Mouse (Mus musculus): Measurements from ENCODE around the gene Prcd. TPM values are rescaled to one million over a fixed set of nuclear protein-coding genes. Genes with fewer than 3 reads are reported as not detected.
"Not testable (repeated sequence)": the region's sequence is repeated elsewhere in the genome, so short reads cannot be mapped to it uniquely, and the experiment has no call there.

Prcd gene
- polyA plus RNA-seq (2015; fragmentation: Nextera tagmentation; extraction: Ambion mirVana) = 0.84 and 1.1 TPM in 2 replicates

DNA sequence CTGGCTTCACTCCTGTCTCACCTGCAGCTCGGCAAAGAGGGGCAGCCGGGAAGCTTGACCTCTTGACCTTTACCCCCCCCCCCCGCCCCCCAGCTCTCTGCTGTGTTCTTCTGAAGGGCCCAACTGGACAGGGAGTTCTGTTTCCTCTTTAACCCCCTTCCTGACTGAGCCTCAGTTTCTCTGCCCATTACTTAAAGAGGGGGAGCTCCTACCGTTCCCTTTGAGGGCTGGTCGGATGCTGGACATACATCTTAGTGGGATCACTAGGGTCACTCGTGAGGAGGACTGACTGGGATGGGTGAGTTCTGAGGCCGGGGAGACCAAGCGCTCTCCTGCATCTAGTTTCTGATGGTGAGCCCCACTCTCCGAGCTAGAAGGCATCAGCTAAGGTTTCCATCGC lies at the start of gene Prcd:
Gene Prcd (plus strand): TSS at position 301 of the 400 bp plus-strand sequence.
- H3K4me2 ChIP-seq (replicated peaks; ENCODE audit: low read depth) = peak within 1 kb of the TSS; percentile 84
- no peaks in the 10 kb centered on the region; the same call in 1 of the 2 replicates for H3K36me3 ChIP-seq (ENCODE audit: control insufficient read depth, insufficient read depth)
- TF ChIP-seq CTCF (IDR thresholded peaks at IDR 0.05; ENCODE audit: low read depth) = no peak
- H3K4me1 ChIP-seq (replicated peaks; ENCODE audit: control insufficient read depth, insufficient read depth, low read length) = peaks cover 11% of the 10 kb centered on the region; the same call in 1 of the 2 replicates
- 8% methylated on average over 9 of the region's 10 CpGs for WGBS
- H3K27me3 ChIP-seq (replicated peaks; ENCODE audit: control insufficient read depth, insufficient read depth, low read length) = peaks cover 18% of the 10 kb centered on the region
- no peak for ATAC-seq
- H3K9ac ChIP-seq (ENCODE audit: low read depth, low read length) = peak within 1 kb of the TSS; percentile 58
- no peaks in the 10 kb centered on the region for H3K9me3 ChIP-seq (ENCODE audit: control insufficient read depth)
- H3K4me3 ChIP-seq (ENCODE audit: low read depth, low read length) = peak within 1 kb of the TSS; percentile 50
- no peak within 1 kb of the TSS for H3K27ac ChIP-seq (ENCODE audit: low read depth, low read length)

DNA sequence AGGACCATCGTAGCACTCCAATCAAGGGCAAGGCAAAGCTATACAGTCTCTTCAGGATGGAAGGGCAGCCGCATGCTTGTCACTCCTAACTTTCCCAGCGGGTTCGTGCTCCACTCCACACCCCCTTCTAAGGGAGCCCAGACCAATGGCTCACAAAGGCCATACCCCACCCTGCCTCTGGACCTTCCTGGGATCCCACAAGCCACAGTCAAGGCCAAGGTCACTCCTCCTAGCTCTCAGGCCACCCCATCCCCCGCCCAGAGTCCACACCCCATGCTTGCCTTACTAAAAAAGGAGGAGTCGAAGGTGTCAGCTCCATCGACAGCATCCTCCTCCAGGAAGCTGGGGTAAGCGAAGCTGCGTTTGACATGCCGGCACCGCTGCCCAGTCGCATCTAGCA lies 49.2 kb upstream of the Prcd start:
- no peaks in the 10 kb centered on the region for H3K9me3 ChIP-seq (ENCODE audit: control insufficient read depth)

GRCm38 (mm10) chr11:116607717-116608116 lies 45.6 kb upstream of the Prcd start:
- no peak overlapping the region for H3K4me2 ChIP-seq (replicated peaks; ENCODE audit: low read depth)
- H3K9me3 ChIP-seq (ENCODE audit: control insufficient read depth) = no peaks in the 10 kb centered on the region
- no peaks in the 10 kb centered on the region for H3K27me3 ChIP-seq (replicated peaks; ENCODE audit: control insufficient read depth, insufficient read depth, low read length)
- 88% methylated on average over 3 of the region's 3 CpGs for WGBS
- H3K9ac ChIP-seq (ENCODE audit: low read depth, low read length) = no peak overlapping the region
- ATAC-seq = no peak
- H3K4me1 ChIP-seq (replicated peaks; ENCODE audit: control insufficient read depth, insufficient read depth, low read length) = no peaks in the 10 kb centered on the region
- H3K4me3 ChIP-seq (ENCODE audit: low read depth, low read length) = no peak overlapping the region
- no peak overlapping the region for H3K27ac ChIP-seq (ENCODE audit: low read depth, low read length)
- H3K36me3 ChIP-seq (ENCODE audit: control insufficient read depth, insufficient read depth) = peaks cover 50% of the 10 kb centered on the region
- no peak for TF ChIP-seq CTCF (IDR thresholded peaks at IDR 0.05; ENCODE audit: low read depth)

More for the DNA sequence above, 49.2 kb upstream of the Prcd start:
- no peak for TF ChIP-seq CTCF (IDR thresholded peaks at IDR 0.05; ENCODE audit: low read depth)
- H3K27me3 ChIP-seq (replicated peaks; ENCODE audit: control insufficient read depth, insufficient read depth, low read length) = no peaks in the 10 kb centered on the region
- H3K9ac ChIP-seq (ENCODE audit: low read depth, low read length) = no peak overlapping the region
- no peak overlapping the region for H3K27ac ChIP-seq (ENCODE audit: low read depth, low read length)
- 93% methylated on average over 12 of the region's 12 CpGs for WGBS
- ATAC-seq = no peak
- H3K36me3 ChIP-seq (ENCODE audit: control insufficient read depth, insufficient read depth) = peaks cover 73% of the 10 kb centered on the region
- H3K4me2 ChIP-seq (replicated peaks; ENCODE audit: low read depth) = no peak overlapping the region
- no peak overlapping the region for H3K4me3 ChIP-seq (ENCODE audit: low read depth, low read length)
- H3K4me1 ChIP-seq (replicated peaks; ENCODE audit: control insufficient read depth, insufficient read depth, low read length) = no peaks in the 10 kb centered on the region

DNA sequence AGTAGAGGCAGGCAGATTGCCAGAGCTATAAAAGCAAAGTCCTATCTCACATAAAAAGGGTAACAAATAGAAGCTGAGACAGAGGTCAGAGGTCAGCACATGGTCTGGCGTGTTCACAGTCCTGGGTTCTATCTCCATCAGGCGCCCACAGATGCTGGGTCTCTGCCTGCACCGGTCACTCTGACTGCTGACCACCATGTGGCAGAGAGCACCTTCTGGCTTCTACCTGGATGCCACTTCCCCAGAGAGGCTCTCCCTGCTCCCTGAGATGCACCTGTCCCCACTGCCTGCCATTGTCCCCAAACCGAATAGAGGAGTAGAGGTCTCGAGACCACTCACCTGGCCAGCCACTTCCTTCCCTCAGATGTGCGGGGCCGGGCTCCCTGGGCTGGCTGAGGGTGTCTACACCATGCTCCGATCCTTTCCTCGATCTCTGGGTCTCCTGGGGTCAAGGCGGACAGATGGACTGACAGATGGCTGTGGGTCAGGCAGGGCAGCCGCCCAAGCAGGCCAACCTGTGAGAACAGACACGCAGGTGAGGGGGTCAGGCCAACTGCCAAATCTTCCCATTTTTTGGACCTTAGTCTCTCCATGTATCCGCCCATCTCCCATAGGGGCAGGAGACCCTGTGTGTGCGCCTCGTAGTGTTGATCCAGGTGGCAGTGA lies 43.2 kb upstream of the Prcd start:
- Histone ChIP-seq H3K9ac (ENCODE audit: low read depth, low read length) (no peak overlapping the region), H3K4me3 (ENCODE audit: low read depth, low read length) (no peak overlapping the region), H3K27me3 (replicated peaks; ENCODE audit: control insufficient read depth, insufficient read depth, low read length) (no peaks in the 10 kb centered on the region), H3K4me1 (replicated peaks; ENCODE audit: control insufficient read depth, insufficient read depth, low read length) (peaks cover 7% of the 10 kb centered on the region; the same call in 1 of the 2 replicates), H3K27ac (ENCODE audit: low read depth, low read length) (no peak overlapping the region), H3K36me3 (ENCODE audit: control insufficient read depth, insufficient read depth) (peaks cover 35% of the 10 kb centered on the region; the same call in 1 of the 2 replicates), H3K9me3 (ENCODE audit: control insufficient read depth) (no peaks in the 10 kb centered on the region), H3K4me2 (replicated peaks; ENCODE audit: low read depth) (no peak overlapping the region)
- 84% methylated on average over 15 of the region's 15 CpGs for WGBS
- TF ChIP-seq CTCF (IDR thresholded peaks at IDR 0.05; ENCODE audit: low read depth) = no peak
- no peak for ATAC-seq

DNA sequence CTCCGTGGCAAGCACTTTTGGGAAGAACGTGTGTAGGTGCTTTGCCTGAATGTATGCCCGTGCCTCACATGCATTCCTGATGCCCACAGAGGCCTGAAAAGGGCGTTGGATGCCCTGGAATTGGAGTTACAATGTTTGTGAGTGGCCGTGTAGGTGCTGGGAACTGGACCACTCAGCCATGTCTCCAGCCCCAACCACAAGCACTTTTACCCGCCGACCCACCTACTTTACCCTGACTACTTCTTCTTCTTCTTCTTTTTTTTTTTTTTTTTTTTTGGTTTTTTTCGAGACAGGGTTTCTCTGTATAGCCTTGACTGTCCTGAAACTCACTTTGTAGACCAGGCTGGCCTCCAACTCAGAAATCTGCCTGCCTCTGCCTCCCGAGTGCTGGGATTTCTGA lies 42.2 kb upstream of the Prcd start:
- H3K9me3 ChIP-seq (ENCODE audit: control insufficient read depth); H3K4me3 ChIP-seq (ENCODE audit: low read depth, low read length); H3K9ac ChIP-seq (ENCODE audit: low read depth, low read length); H3K27ac ChIP-seq (ENCODE audit: low read depth, low read length); H3K27me3 ChIP-seq (replicated peaks; ENCODE audit: control insufficient read depth, insufficient read depth, low read length); H3K4me2 ChIP-seq (replicated peaks; ENCODE audit: low read depth); ATAC-seq: not testable (repeated sequence)
- peaks cover 10% of the 10 kb centered on the region for H3K4me1 ChIP-seq (replicated peaks; ENCODE audit: control insufficient read depth, insufficient read depth, low read length)
- WGBS = 87% methylated on average over 9 of the region's 9 CpGs
- H3K36me3 ChIP-seq (ENCODE audit: control insufficient read depth, insufficient read depth) = peaks cover 25% of the 10 kb centered on the region; the same call in 1 of the 2 replicates

DNA sequence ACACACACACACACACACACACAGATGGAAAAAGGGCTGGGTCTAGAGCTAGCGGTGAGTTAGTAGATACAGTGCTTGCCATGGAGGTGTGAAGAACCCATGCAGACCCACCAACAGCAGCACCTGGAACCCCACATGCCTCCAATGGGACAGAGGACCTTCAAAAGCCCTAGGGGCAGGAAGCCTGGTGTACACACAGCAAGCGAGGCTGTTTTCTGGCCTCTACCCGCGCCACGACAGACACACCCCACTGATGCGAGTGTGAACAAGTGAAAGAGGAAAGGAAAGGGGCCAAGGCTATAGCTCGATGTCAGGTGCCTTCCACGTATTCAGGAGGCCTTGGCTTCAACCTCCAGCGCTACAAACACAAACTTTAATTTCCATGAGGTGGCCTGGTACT lies 41.5 kb upstream of the Prcd start:
- no peak for TF ChIP-seq CTCF (IDR thresholded peaks at IDR 0.05; ENCODE audit: low read depth)
- 80% methylated on average over 9 of the region's 9 CpGs for WGBS
- Histone ChIP-seq H3K9me3 (ENCODE audit: control insufficient read depth) (no peaks in the 10 kb centered on the region), H3K36me3 (ENCODE audit: control insufficient read depth, insufficient read depth) (peaks cover 18% of the 10 kb centered on the region; the same call in 1 of the 2 replicates), H3K4me3 (ENCODE audit: low read depth, low read length) (no peak overlapping the region), H3K4me1 (replicated peaks; ENCODE audit: control insufficient read depth, insufficient read depth, low read length) (peaks cover 15% of the 10 kb centered on the region), H3K9ac (ENCODE audit: low read depth, low read length) (no peak overlapping the region), H3K27ac (ENCODE audit: low read depth, low read length) (no peak overlapping the region), H3K27me3 (replicated peaks; ENCODE audit: control insufficient read depth, insufficient read depth, low read length) (no peaks in the 10 kb centered on the region), H3K4me2 (replicated peaks; ENCODE audit: low read depth) (no peak overlapping the region)
- no peak for ATAC-seq
